Mouse (Mus musculus): ENCODE measurements around the gene Metap1.
A peak's percentile ranks its signal among the peaks of the same experiment; 100 is the strongest.

DNA sequence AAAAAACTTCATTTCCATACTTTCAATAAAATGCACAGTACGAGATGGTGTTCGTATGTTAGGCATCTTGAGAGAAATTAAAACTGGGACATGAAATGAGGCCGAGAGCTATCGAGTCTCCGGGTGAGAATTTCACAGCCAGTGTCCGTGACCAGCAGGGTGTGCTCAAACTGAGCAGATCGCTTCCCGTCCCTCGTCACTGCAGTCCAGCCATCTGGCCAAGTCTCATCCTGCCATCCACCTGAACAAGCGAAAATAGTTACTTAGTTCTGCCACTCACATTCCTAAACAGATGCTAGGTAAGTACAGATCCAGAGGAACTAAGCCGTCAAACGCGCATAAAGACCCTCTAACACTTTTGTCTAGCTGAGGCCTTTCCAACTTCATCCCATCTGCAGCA lies 29.1 kb downstream of the Metap1 start:
- peak; percentile 38 for TF ChIP-seq CTCF (IDR thresholded peaks at IDR 0.05; ENCODE audit: low read depth)
- TF ChIP-seq EP300 (IDR thresholded peaks at IDR 0.05; ENCODE audit: low read depth) = no peak

Data from liver, postnatal 0 days (tissue).